Mouse (Mus musculus): ENCODE data around the gene Il10rb.
A peak's percentile ranks its signal among the peaks of the same experiment; 100 is the strongest.

Il10rb gene

GRCm38 (mm10) chr16:91390100-91390499 is 15.9 kb upstream of the Il10rb start:
- Histone ChIP-seq H3K36me3 (ENCODE audit: insufficient read depth, low read length) (peaks cover 26% of the 10 kb centered on the region), H3K9me3 (ENCODE audit: low read length) (no peaks in the 10 kb centered on the region), H3K4me1 (replicated peaks; ENCODE audit: low read depth, low read length) (peaks cover 7% of the 10 kb centered on the region), H3K4me3 (replicated peaks; ENCODE audit: low read length) (no peak overlapping the region), H3K27me3 (ENCODE audit: insufficient read depth, low read length) (no peaks in the 10 kb centered on the region)
- TF ChIP-seq POU5F1 (IDR thresholded peaks at IDR 0.05; ENCODE audit: borderline replicate concordance, low read length) (no peak), CTCF (conservative IDR thresholded peaks at IDR 0.05; ENCODE audit: low read length) (peak; percentile 66)

GRCm38 (mm10) chr16:91391421-91391820 is 14.5 kb upstream of the Il10rb start, which contains the start of gene Gm21970:
Gene Gm21970 (plus strand): TSS chr16:91391721.
- H3K9me3 ChIP-seq (ENCODE audit: low read length), result no peaks in the 10 kb centered on the region
- no peak within 1 kb of the TSS for H3K4me3 ChIP-seq (replicated peaks; ENCODE audit: low read length)
- H3K27me3 ChIP-seq (ENCODE audit: insufficient read depth, low read length), result no peaks in the 10 kb centered on the region
- H3K36me3 ChIP-seq (ENCODE audit: insufficient read depth, low read length), result peaks cover 26% of the 10 kb centered on the region
- H3K4me1 ChIP-seq (replicated peaks; ENCODE audit: low read depth, low read length), result no peaks in the 10 kb centered on the region
- TF ChIP-seq NANOG (IDR thresholded peaks at IDR 0.05; ENCODE audit: borderline replicate concordance, low read length) (no peak), CTCF (conservative IDR thresholded peaks at IDR 0.05; ENCODE audit: low read length) (no peak), POU5F1 (IDR thresholded peaks at IDR 0.05; ENCODE audit: borderline replicate concordance, low read length) (no peak)

GRCm38 (mm10) chr16:91394826-91395410 is 11.0 kb upstream of the Il10rb start:
- TF ChIP-seq CTCF (conservative IDR thresholded peaks at IDR 0.05; ENCODE audit: low read length) (no peak), NANOG (IDR thresholded peaks at IDR 0.05; ENCODE audit: borderline replicate concordance, low read length) (no peak), POU5F1 (IDR thresholded peaks at IDR 0.05; ENCODE audit: borderline replicate concordance, low read length) (no peak)
- H3K4me1 ChIP-seq (replicated peaks; ENCODE audit: low read depth, low read length), result no peaks in the 10 kb centered on the region
- H3K4me3 ChIP-seq (replicated peaks; ENCODE audit: low read length), result no peak overlapping the region
- H3K36me3 ChIP-seq (ENCODE audit: insufficient read depth, low read length), result peaks cover 17% of the 10 kb centered on the region
- no peaks in the 10 kb centered on the region for H3K9me3 ChIP-seq (ENCODE audit: low read length)
- no peaks in the 10 kb centered on the region for H3K27me3 ChIP-seq (ENCODE audit: insufficient read depth, low read length)

GRCm38 (mm10) chr16:91395633-91396392 is 10.2 kb upstream of the Il10rb start:
- Histone ChIP-seq H3K27me3 (ENCODE audit: insufficient read depth, low read length) (no peaks in the 10 kb centered on the region), H3K4me1 (replicated peaks; ENCODE audit: low read depth, low read length) (no peaks in the 10 kb centered on the region), H3K4me3 (replicated peaks; ENCODE audit: low read length) (no peak overlapping the region), H3K36me3 (ENCODE audit: insufficient read depth, low read length) (peaks cover 17% of the 10 kb centered on the region), H3K9me3 (ENCODE audit: low read length) (no peaks in the 10 kb centered on the region)
- TF ChIP-seq NANOG (IDR thresholded peaks at IDR 0.05; ENCODE audit: borderline replicate concordance, low read length) (no peak), CTCF (conservative IDR thresholded peaks at IDR 0.05; ENCODE audit: low read length) (no peak), POU5F1 (IDR thresholded peaks at IDR 0.05; ENCODE audit: borderline replicate concordance, low read length) (no peak)

- Histone ChIP-seq H3K4me1 (replicated peaks; ENCODE audit: low read depth, low read length) (no peaks in the 10 kb centered on the region), H3K36me3 (ENCODE audit: insufficient read depth, low read length) (peaks cover 12% of the 10 kb centered on the region), H3K27me3 (ENCODE audit: insufficient read depth, low read length) (no peaks in the 10 kb centered on the region), H3K4me3 (replicated peaks; ENCODE audit: low read length) (no peak overlapping the region), H3K9me3 (ENCODE audit: low read length) (no peaks in the 10 kb centered on the region)
- TF ChIP-seq POU5F1 (IDR thresholded peaks at IDR 0.05; ENCODE audit: borderline replicate concordance, low read length) (no peak), NANOG (IDR thresholded peaks at IDR 0.05; ENCODE audit: borderline replicate concordance, low read length) (no peak), CTCF (conservative IDR thresholded peaks at IDR 0.05; ENCODE audit: low read length) (no peak)
These were observed 9.0 kb upstream of the Il10rb start for GRCm38 (mm10) chr16:91396844-91397537.

GRCm38 (mm10) chr16:91398030-91398429 is 7.9 kb upstream of the Il10rb start:
- TF ChIP-seq POU5F1 (IDR thresholded peaks at IDR 0.05; ENCODE audit: borderline replicate concordance, low read length) (no peak), CTCF (conservative IDR thresholded peaks at IDR 0.05; ENCODE audit: low read length) (no peak; the same call in 1 of the 2 replicates), NANOG (IDR thresholded peaks at IDR 0.05; ENCODE audit: borderline replicate concordance, low read length) (no peak)
- Histone ChIP-seq H3K4me3 (replicated peaks; ENCODE audit: low read length) (no peak overlapping the region), H3K36me3 (ENCODE audit: insufficient read depth, low read length) (peaks cover 9% of the 10 kb centered on the region), H3K27me3 (ENCODE audit: insufficient read depth, low read length) (no peaks in the 10 kb centered on the region), H3K4me1 (replicated peaks; ENCODE audit: low read depth, low read length) (no peaks in the 10 kb centered on the region), H3K9me3 (ENCODE audit: low read length) (no peaks in the 10 kb centered on the region)

GRCm38 (mm10) chr16:91398944-91399343 is 7.0 kb upstream of the Il10rb start:
- Histone ChIP-seq H3K4me3 (replicated peaks; ENCODE audit: low read length) (no peak overlapping the region), H3K9me3 (ENCODE audit: low read length) (no peaks in the 10 kb centered on the region), H3K27me3 (ENCODE audit: insufficient read depth, low read length) (0 out of 2 replicates have a peak, but pooled peaks cover 4% of the 10 kb centered on the region), H3K36me3 (ENCODE audit: insufficient read depth, low read length) (peaks cover 6% of the 10 kb centered on the region), H3K4me1 (replicated peaks; ENCODE audit: low read depth, low read length) (no peaks in the 10 kb centered on the region)
- TF ChIP-seq POU5F1 (IDR thresholded peaks at IDR 0.05; ENCODE audit: borderline replicate concordance, low read length) (no peak), CTCF (conservative IDR thresholded peaks at IDR 0.05; ENCODE audit: low read length) (no peak), NANOG (IDR thresholded peaks at IDR 0.05; ENCODE audit: borderline replicate concordance, low read length) (no peak)

- Histone ChIP-seq H3K27me3 (ENCODE audit: insufficient read depth, low read length) (peaks cover 27% of the 10 kb centered on the region), H3K4me1 (replicated peaks; ENCODE audit: low read depth, low read length) (peaks cover 13% of the 10 kb centered on the region), H3K4me3 (replicated peaks; ENCODE audit: low read length) (no peak overlapping the region), H3K36me3 (ENCODE audit: insufficient read depth, low read length) (no peaks in the 10 kb centered on the region), H3K9me3 (ENCODE audit: low read length) (no peaks in the 10 kb centered on the region)
- TF ChIP-seq CTCF (conservative IDR thresholded peaks at IDR 0.05; ENCODE audit: low read length) (no peak), POU5F1 (IDR thresholded peaks at IDR 0.05; ENCODE audit: borderline replicate concordance, low read length) (no peak), NANOG (IDR thresholded peaks at IDR 0.05; ENCODE audit: borderline replicate concordance, low read length) (no peak)
These were observed 4.3 kb upstream of the Il10rb start for GRCm38 (mm10) chr16:91401569-91402165.

All from E14TG2a.4 (cell line).